Mouse (Mus musculus) skeletal muscle tissue, adult 2 months (tissue): ENCODE measurements around the gene Vps13a.
"Not testable (repeated sequence)": the region's sequence is repeated elsewhere in the genome, so short reads cannot be mapped to it uniquely, and the experiment has no call there.

Experiments used
- DNase-seq: peaks from one replicate; pipeline ENCODE4 v3.0.0-alpha.2; 2012; ENCODE audit warnings: low read depth, low spot score

The Vps13a gene

DNA sequence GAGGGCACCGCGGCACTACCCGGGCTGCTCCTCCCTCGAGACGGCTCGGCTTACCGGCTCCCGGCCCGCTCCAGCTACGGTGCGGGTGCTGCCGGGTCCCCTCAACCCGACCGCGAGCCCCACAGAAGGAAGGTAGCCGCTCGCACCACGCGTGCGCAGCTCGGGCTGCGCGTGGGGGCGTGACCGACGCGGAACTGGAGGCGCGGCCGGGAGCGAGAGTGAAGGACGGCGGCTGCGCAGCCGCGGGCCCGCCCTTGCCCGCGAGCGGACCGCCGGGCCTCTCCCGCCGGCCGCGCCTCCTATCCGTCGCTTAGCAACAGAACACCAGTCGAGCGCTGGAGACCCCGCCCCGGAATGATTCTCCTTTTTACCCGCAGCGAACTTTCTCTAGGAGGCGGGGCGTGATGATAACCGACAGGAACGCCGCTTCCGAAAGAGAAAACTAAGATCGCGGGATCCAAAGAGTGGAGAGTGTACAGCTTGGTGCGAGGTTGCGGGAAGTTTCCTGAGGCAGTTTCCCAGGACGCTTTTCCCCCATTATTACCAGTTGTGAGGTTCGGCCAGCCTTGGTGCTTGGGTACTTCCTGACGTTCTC lies at the start of gene Vps13a:
Gene Vps13a (minus strand): TSS at position 144 of the 595 bp plus-strand sequence.
- peak; percentile 91 for DNase-seq

DNA sequence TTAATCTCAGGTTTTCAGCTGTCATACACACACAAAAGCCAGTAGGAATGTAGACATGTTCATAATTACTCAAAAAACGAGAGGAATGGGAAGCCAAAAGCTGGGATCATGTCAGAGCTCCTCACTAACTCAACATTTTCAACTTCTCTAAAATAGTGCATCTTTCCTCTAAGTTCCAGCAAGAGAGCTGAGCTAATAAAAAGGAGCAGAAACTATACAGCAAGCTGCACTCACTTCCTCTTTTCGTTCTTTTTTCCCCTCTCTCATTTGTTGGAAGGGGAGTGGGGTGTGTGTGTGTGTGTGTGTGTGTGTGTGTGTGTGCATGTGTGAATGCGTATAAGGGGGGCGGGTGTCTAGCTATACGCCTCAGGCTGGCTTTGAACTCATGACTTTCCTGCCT lies 46.9 kb upstream of the Vps13a start:
- no peak for DNase-seq

GRCm38 (mm10) chr19:16825228-16825627 lies 44.5 kb upstream of the Vps13a start:
- DNase-seq, result no peak

- no peak for DNase-seq
Observed at GRCm38 (mm10) chr19:16814848-16815247, 34.1 kb upstream of the Vps13a start.

DNA sequence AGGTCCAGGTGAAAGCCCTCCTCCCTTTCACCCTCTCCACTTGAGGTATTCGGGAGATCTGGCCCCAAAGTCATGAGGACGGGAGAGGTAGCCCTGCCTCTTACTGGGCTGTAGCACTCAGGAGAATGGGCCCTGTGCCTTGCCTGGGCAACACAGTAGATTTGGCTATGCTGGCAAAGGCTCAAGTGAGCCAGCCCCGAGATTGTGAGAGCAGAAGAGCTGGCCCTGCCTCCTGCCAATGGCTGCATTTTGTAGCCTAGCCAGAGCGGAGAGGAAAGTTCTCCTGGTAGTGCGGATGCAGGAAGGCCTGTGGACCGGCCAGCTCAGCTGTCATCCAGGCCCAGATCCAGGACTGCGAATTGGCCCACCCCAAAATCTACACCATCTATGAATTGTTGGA lies 32.6 kb upstream of the Vps13a start:
- no peak for DNase-seq

- DNase-seq, result no peak
Observed at GRCm38 (mm10) chr19:16812072-16812608, 31.4 kb upstream of the Vps13a start.

DNA sequence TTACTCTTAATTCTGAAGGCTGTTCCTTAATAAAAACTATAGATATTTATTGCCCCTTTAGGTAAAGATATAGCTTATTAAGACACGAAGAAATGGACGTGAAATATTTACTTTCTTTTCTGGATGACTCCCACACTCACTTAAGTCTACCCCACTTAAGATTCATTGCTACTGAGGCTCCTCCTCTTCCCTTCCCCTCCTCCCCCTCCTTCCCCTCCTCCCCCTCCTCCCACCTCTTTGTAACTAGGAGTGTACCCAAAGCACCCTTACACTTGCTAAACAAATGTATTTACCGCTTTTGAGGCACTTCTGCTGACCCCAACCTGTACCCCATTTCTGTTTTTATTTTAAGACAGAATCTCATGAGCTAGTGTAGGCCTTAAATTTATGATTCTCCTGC lies 24.4 kb upstream of the Vps13a start:
- DNase-seq, result no peak

- no peak for DNase-seq
Observed at GRCm38 (mm10) chr19:16804578-16804977, 23.8 kb upstream of the Vps13a start.

GRCm38 (mm10) chr19:16802707-16803106 lies 22.0 kb upstream of the Vps13a start:
- no peak for DNase-seq

GRCm38 (mm10) chr19:16802123-16802522 lies 21.4 kb upstream of the Vps13a start:
- DNase-seq, result no peak

DNA sequence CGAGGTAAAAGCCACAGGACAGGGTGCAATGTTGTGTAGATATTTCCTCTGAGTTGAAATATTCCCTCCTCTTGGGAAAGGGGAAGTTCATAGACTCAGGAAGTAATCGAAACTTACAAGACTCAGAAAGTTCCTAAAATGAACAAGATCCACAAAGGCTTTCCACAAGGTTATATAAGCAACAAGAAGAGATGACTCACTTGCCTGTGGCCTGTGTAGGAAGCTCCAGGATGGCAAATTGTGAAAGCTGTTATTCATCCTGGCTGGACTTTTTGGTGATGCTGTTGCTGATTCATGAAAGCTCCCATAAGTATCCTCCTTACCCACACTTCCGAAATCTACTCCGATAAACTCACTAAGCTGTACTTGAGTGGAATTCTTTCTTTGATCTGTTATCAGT lies 17.2 kb upstream of the Vps13a start:
- DNase-seq, result no peak

DNA sequence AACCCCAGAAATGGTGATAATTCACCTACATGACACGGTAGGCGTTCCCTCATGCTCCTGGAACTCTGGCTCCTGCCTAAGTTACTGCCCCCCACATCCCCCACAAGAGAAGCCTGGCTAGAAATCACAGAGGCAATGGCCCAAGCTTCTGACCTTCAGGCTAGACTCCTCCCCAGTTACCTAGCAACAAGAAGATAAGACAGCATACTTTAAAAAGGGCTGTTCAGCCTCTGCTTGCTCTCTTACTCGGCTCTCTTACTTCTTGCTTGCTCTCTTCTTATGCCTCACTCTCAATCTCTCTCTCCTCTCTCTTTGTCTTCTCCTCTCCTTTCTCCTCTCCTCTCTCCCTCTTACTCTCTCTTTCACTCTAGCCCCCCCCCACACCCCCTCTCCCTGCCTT lies 13.8 kb upstream of the Vps13a start:
- not testable (repeated sequence) for DNase-seq

DNA sequence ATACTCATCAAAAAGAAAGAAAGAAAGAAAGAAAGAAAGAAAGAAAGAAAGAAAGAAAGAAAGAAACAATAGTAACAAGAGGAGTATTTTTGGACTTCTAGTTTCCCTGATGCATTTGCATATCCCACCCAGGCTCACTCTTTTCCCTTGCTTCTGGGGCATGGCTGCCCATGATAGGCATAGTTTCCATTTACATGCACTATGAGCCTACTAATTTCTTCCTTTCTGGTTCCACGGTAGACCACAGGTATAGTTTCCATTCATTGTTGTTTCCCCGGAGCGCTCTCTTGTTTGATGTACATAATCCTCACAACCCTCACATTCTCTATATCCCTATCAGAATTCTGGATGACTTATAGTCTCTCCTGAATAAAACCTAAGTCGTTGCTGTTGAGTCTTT lies 9.2 kb upstream of the Vps13a start:
- no peak for DNase-seq

DNA sequence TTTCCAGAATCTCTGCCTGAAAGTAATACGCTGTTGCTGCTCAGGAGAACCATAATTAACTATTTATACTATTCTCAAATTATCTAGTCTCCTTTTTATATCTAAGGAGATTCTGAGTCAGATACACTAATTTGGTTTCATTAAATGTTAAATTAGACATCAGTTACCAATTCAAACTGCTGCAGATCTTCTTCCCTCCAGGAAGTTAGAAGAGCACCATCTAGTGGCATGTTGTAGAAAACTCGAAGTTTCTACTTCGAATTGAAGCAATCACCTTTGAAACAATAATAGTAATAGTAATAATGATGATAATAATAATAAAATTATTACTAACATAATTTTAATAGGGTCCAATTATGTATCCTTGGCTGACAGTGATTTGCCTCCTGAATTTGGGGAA lies 4.1 kb upstream of the Vps13a start:
- DNase-seq, result no peak

DNA sequence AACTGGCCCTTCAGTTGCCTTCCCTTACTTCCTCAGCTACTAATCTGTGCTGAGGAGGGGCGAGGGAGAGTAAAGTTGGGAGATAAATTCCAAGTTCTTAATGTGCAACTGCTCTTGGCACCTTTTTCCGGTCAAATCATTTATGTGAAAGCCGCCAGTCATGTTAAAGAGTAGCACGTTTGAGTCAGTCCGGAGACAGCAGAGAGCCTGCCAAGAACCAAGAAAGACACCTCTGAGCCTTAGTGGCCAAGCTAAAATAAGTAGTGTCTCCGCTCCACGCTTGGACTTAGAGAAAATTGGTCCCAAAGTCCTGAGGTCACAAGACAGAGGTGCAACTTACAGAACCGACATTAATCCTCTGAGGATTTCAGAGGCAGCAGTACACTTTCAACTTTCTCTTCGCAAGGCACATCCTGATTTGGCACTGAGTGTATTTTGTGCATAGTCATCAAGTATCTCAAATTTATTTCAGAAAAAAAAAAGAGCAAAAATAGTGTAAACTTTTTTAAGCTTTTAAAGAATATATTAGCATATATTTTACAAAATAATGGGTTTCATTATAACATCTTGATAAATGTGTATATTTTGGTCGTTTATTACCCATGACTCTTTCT lies 780 bp upstream of the Vps13a start:
- DNase-seq, result no peak

DNA sequence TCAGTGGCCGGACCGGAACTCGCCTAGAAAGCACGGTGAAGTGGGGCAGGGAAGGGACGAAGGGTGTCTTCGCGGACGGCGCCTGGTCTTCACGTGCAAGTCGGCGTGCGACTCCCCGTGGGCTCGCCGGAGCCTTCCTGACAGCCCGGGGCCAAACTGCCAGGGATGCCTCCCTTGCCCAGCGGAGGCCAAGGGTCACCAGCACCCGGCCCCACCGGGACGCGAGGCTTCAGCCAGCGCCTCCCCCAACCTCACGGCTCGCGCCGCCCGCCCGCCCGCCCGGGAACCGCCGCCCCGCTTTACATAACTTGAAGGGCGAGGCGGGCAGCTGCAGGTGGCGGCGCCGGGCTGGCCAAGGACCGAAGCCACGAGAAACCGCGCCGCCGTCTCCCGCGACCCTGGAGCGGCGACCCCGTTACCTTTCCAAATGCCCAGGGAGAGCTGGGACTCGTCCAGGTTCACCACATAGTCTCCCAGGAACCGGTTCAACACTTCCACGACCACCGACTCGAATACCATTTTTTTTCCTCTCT lies 416 bp downstream of the Vps13a start:
- peak; percentile 43 for DNase-seq

DNA sequence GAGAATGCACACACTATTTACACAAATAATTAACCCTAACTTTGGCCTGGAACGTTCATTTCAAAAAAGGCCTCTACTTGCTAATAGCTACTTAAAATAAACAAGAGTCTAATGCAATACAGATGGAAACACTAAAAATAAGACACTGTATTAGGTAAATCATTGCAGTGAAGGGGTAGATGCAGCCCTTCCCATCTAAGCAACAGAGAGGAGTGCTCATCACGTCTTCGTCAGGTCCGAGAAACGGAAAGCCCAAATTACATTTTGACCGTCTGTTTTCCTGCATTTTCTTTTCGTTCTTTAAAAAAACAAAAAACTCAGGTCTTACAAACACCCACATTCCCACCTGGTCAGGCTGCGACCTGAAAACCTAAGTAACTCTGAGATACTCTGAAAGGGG lies 947 bp downstream of the Vps13a start:
- no peak for DNase-seq

DNA sequence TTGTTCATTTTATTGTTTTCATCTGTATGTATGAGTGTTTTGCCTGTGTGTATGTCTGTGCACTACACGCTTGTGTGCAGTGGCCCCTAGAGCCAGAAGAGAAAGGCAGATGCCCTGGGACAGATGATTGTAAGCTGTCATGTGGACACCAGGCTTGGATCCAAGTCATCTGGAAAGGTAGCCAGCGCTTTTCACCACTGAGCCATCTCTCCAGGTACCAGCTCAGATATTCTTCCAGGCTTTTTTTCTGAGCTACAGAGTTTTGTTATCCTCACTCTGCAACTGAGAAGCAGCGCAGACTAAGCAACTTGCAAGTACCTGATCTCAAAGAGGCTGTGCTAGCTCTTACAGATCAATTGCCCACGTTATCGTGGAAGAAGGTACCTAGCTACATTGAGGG lies 1.5 kb downstream of the Vps13a start:
- DNase-seq, result peak; percentile 10

DNA sequence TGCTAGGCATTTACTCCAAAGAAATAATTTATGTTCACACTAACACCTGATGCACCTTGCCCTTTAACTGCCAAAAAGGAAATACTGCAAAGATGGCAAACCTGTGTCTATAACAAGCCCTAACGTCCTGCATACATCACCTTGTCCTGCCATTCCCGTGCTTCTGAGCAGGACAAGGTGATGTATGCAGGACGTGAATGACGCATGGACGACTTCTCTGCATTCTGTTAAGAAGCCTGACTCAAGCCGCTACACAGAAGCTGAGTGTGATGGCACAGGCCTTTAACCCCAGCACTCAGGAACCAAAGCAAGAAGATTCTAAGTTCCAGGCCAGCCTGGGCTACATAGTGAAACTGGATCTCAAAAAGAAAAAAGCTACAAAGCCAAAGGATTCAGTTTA lies 2.2 kb downstream of the Vps13a start:
- no peak for DNase-seq

- no peak for DNase-seq
Observed at GRCm38 (mm10) chr19:16777901-16778300, 2.8 kb downstream of the Vps13a start.

GRCm38 (mm10) chr19:16777391-16777790 lies 3.3 kb downstream of the Vps13a start:
- DNase-seq, result not testable (repeated sequence)

DNA sequence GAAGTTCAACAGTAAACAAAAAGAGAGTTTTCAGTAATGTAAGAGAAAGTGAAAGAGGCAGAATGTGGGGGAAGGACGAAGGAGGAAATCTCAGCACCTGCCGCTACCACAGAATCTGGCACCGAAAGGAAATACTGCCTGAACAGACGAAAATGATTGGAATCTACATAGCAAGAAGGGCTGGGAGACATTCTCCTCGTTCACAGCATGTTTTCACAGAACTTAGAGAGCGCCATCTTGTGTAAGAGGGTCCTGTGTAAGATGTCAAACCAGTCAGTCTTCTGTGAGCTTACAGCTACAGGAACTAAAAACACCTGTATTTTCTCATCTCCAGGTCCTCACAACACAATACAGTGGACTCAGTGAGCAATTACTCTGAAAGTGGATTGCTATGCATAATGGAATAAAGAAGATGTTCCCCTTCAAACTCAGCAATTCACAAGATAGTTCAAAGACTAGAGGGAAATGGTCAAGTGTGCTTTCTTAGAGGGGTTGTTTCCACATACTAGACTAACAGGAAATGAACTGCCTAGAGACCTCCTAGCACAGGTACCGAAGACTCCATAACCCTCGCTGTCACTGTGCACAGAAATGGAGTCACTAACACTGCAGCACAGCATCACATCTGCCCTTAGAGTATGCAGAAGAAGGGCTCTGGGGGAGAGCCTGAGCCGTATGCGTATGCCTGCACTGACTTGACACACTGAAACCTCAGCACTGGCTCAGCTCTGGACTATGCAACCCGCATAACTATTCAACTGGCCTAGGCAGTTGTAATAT lies 7.3 kb downstream of the Vps13a start:
- no peak for DNase-seq
